Comparison of ENCODE assay signal across 11 mouse cellular contexts in genomic region chr4:13093234-13093899, GRCm38 (mm10).
A peak's percentile ranks its signal among the peaks of the same experiment; 100 is the strongest.
DNase-seq lines count a peak whose midpoint lies in the region; ATAC-seq lines count a peak whose summit lies in the region.
"Had no signal": no experiment of that assay in that cellular context is flagged by ENCODE, and none has a peak within 500 bp of the region (broad histone marks: within the 10 kb centered on the region; RNA-seq: fewer than 3 reads in every experiment).

No protein-coding gene starts in this region.

- H3K4me1 ChIP-seq in midbrain, embryonic 12.5 days, result peaks cover 8% of the 10 kb centered on the region; the same call in 1 of the 2 replicates
- peaks cover 9% of the 10 kb centered on the region for H3K4me1 ChIP-seq in midbrain, embryonic 14.5 days (ENCODE audit: control insufficient read depth, insufficient read depth, low read length)
- H3K4me1 ChIP-seq in stomach, embryonic 16.5 days (ENCODE audit: control insufficient read depth, insufficient read depth, low read length), result 0 out of 2 replicates have a peak, but pooled peaks cover 5% of the 10 kb centered on the region

- no peak overlapping the region for H3K9ac ChIP-seq in midbrain, embryonic 12.5 days (replicated peaks)
- no peak overlapping the region for H3K9ac ChIP-seq in midbrain, embryonic 14.5 days (replicated peaks; ENCODE audit: low read length)
- H3K9ac ChIP-seq in stomach, embryonic 16.5 days (ENCODE audit: low read length), result 0 out of 2 replicates have a peak overlapping the region, but pooled peaks have one; percentile 39
- H3K9ac ChIP-seq: forebrain, embryonic 13.5 days had no signal

- no peak for ATAC-seq in midbrain, embryonic 12.5 days (ENCODE audit: low FRiP score, low read depth)
- ATAC-seq in midbrain, embryonic 14.5 days (ENCODE audit: low FRiP score, low TSS enrichment), result no peak
- ATAC-seq in hematopoietic stem cell, adult 5-6 weeks (replicated peaks in 1 of 2; ENCODE audit: insufficient read depth in 1 of 2, low FRiP score in 2 of 2, low TSS enrichment in 1 of 2, low read depth in 1 of 2, poor library complexity in 2 of 2, severe bottlenecking in 2 of 2), result peak; percentile 84 to 85
- peak; percentile 56; the same call in 1 of the 2 replicates for ATAC-seq in stomach, embryonic 16.5 days (ENCODE audit: insufficient read depth, low FRiP score)
- ATAC-seq: forebrain, embryonic 13.5 days had no signal

- no peak overlapping the region for H3K4me3 ChIP-seq in midbrain, embryonic 12.5 days
- no peak overlapping the region for H3K4me3 ChIP-seq in midbrain, embryonic 14.5 days (replicated peaks; ENCODE audit: low read depth, low read length)
- no peak overlapping the region for H3K4me3 ChIP-seq in stomach, embryonic 16.5 days (replicated peaks; ENCODE audit: low read length)
- H3K4me3 ChIP-seq: forebrain, embryonic 13.5 days had no signal

- no peaks in the 10 kb centered on the region for H3K27me3 ChIP-seq in midbrain, embryonic 12.5 days
- no peaks in the 10 kb centered on the region for H3K27me3 ChIP-seq in midbrain, embryonic 14.5 days (ENCODE audit: control insufficient read depth, insufficient read depth, low read length)
- no peaks in the 10 kb centered on the region for H3K27me3 ChIP-seq in stomach, embryonic 16.5 days (ENCODE audit: control insufficient read depth, insufficient read depth, low read length)
- H3K27me3 ChIP-seq: forebrain, embryonic 13.5 days had no signal

- no peaks in the 10 kb centered on the region for H3K36me3 ChIP-seq in midbrain, embryonic 12.5 days
- no peaks in the 10 kb centered on the region for H3K36me3 ChIP-seq in midbrain, embryonic 14.5 days (ENCODE audit: control insufficient read depth, insufficient read depth, low read length)
- H3K36me3 ChIP-seq in stomach, embryonic 16.5 days (ENCODE audit: control insufficient read depth, insufficient read depth, low read length), result no peaks in the 10 kb centered on the region

- 0 out of 2 replicates have a peak overlapping the region, but pooled peaks have one; percentile 11 for H3K4me2 ChIP-seq in midbrain, embryonic 12.5 days (replicated peaks)
- no peak overlapping the region for H3K4me2 ChIP-seq in midbrain, embryonic 14.5 days (ENCODE audit: low read length)
- H3K4me2 ChIP-seq in stomach, embryonic 16.5 days (ENCODE audit: low read depth, low read length), result no peak overlapping the region
- H3K4me2 ChIP-seq: forebrain, embryonic 13.5 days had no signal

- no peak overlapping the region for H3K27ac ChIP-seq in midbrain, embryonic 12.5 days (replicated peaks)
- H3K27ac ChIP-seq in midbrain, embryonic 14.5 days (replicated peaks; ENCODE audit: low read depth, low read length), result no peak overlapping the region
- peak overlapping the region; percentile 35 for H3K27ac ChIP-seq in stomach, embryonic 16.5 days (ENCODE audit: low read length)
- H3K27ac ChIP-seq: forebrain, embryonic 13.5 days had no signal

- 45% methylated on average over 8 of the region's 8 CpGs for WGBS in midbrain, embryonic 12.5 days
- 53% methylated on average over 8 of the region's 8 CpGs for WGBS in midbrain, embryonic 14.5 days
- 33% methylated on average over 8 of the region's 8 CpGs for WGBS in stomach, embryonic 16.5 days

- intact Hi-C loops in gastrocnemius, postnatal 14 days (cut with DNase I; ENCODE audit: low total_unique reads), result no loop called here
- intact Hi-C loops in gastrocnemius, postnatal 36 days (cut with DNase I), result no loop called here

- no peaks in the 10 kb centered on the region for H3K9me3 ChIP-seq in midbrain, embryonic 12.5 days
- H3K9me3 ChIP-seq in midbrain, embryonic 14.5 days (ENCODE audit: control insufficient read depth, low read length), result no peaks in the 10 kb centered on the region
- no peaks in the 10 kb centered on the region for H3K9me3 ChIP-seq in stomach, embryonic 16.5 days (replicated peaks; ENCODE audit: control insufficient read depth, low read length)
- H3K9me3 ChIP-seq: forebrain, embryonic 13.5 days had no signal

- peak; percentile 3 for DNase-seq in gastrocnemius, postnatal 14 days
- DNase-seq in gastrocnemius, postnatal 36 days, result no peak
- no peak for DNase-seq in midbrain, embryonic 14.5 days
- DNase-seq in left cerebral cortex, adult 8-10 months (ENCODE audit: low spot score in 2 of 2), result no peak
- no peak for DNase-seq in gastrocnemius, adult 18-20 months (ENCODE audit: low spot score)
- DNase-seq: kidney, adult 11 months; lung, postnatal 10 days had no signal

Comparison
In these comparisons a context has a peak if more than half of its experiments do, and no peak if none do; other contexts are left out.
1. ATAC-seq: peak in hematopoietic stem cell, adult 5-6 weeks (2 of 2) and stomach, embryonic 16.5 days (single experiment); none in midbrain, embryonic 12.5 days (single experiment) and midbrain, embryonic 14.5 days (single experiment).